8 mouse cellular contexts compared by ENCODE assay signal in the genomic region with DNA sequence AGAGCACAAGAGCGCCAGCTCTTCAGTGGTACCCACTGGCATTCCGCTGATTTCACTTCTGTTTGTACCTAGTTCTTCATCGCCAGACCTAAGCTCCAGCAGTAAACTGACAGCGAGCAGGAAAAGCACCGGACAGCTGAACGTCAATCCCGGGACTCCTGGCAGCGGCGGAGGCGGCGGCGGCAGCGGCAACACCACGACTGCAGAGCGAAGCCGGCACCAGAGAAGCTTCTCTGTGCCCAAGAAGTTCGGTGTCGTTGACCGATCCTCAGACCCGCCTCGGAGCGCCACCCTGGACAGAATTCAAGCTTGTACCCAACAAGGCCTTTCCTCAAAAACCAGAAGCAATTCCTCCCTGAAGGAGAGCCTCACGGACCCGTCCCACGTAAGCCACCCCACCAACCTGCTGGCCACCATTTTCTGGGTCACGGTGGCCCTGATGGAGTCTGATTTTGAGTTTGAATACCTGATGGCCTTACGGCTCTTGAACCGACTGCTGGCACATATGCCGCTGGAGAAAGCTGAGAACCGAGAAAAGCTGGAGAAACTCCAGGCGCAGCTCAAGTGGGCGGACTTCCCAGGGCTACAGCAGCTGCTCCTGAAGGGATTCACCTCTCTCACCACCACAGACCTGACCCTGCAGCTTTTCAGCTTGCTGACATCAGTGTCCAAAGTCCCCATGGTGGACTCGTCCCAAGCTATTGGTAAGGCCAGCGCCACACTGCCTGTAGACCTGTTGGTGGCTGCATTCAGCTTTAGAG.
A peak's percentile ranks its signal among the peaks of the same experiment; 100 is the strongest.
DNase-seq lines count a peak whose midpoint lies in the region; ATAC-seq and TF ChIP-seq lines count a peak whose summit lies in the region.

No protein-coding gene starts in this region.

- no peak overlapping the region for H3K27ac ChIP-seq in lung, postnatal 0 days (ENCODE audit: low read length)
- no peak overlapping the region; the same call in 1 of the 2 replicates for H3K27ac ChIP-seq in embryonic facial prominence, embryonic 13.5 days
- H3K27ac ChIP-seq in hindbrain, embryonic 16.5 days (ENCODE audit: low read depth, low read length): no peak overlapping the region
- H3K27ac ChIP-seq in limb, embryonic 12.5 days: no peak overlapping the region

- H3K36me3 ChIP-seq in lung, postnatal 0 days (ENCODE audit: insufficient read depth, low read length): 0 out of 2 replicates have a peak, but pooled peaks cover 13% of the 10 kb centered on the region
- H3K36me3 ChIP-seq in embryonic facial prominence, embryonic 13.5 days: peaks cover 14% of the 10 kb centered on the region
- peaks cover 46% of the 10 kb centered on the region for H3K36me3 ChIP-seq in hindbrain, embryonic 16.5 days (ENCODE audit: control insufficient read depth, insufficient read depth, low read length)
- H3K36me3 ChIP-seq in limb, embryonic 12.5 days: no peaks in the 10 kb centered on the region

- no peaks in the 10 kb centered on the region for H3K4me1 ChIP-seq in lung, postnatal 0 days (ENCODE audit: insufficient read depth, low read depth, low read length)
- peaks cover 7% of the 10 kb centered on the region; the same call in 1 of the 2 replicates for H3K4me1 ChIP-seq in embryonic facial prominence, embryonic 13.5 days
- no peaks in the 10 kb centered on the region for H3K4me1 ChIP-seq in hindbrain, embryonic 16.5 days (ENCODE audit: control insufficient read depth, insufficient read depth, low read depth, low read length)
- no peaks in the 10 kb centered on the region; the same call in 1 of the 2 replicates for H3K4me1 ChIP-seq in limb, embryonic 12.5 days (replicated peaks)

- no peak for DNase-seq in lung, postnatal 0 days (ENCODE audit: low spot score)
- DNase-seq in lung, postnatal 25 days (ENCODE audit: low spot score): no peak
- DNase-seq in right cerebral cortex, adult 2 months (ENCODE audit: low spot score in 2 of 2): peak; percentile 37 to 54
- no peak for DNase-seq in adipocyte (ENCODE audit: low spot score)

- 32% methylated on average over 34 of the region's 34 CpGs for WGBS in lung, postnatal 0 days
- WGBS in embryonic facial prominence, embryonic 13.5 days: 29% methylated on average over 34 of the region's 34 CpGs
- 27% methylated on average over 34 of the region's 34 CpGs for WGBS in hindbrain, embryonic 16.5 days
- WGBS in limb, embryonic 12.5 days: 20% methylated on average over 34 of the region's 34 CpGs

- H3K4me2 ChIP-seq in lung, postnatal 0 days (replicated peaks; ENCODE audit: low read depth, low read length): peak overlapping the region; percentile 52
- peak overlapping the region; percentile 70 for H3K4me2 ChIP-seq in embryonic facial prominence, embryonic 13.5 days
- H3K4me2 ChIP-seq in hindbrain, embryonic 16.5 days (ENCODE audit: low read length): peak overlapping the region; percentile 30
- H3K4me2 ChIP-seq in limb, embryonic 12.5 days: peak overlapping the region; percentile 66

- no peak for ATAC-seq in lung, postnatal 0 days
- ATAC-seq in embryonic facial prominence, embryonic 13.5 days (ENCODE audit: insufficient number of reproducible peaks, insufficient read depth, low FRiP score, low TSS enrichment, low read depth): no peak
- no peak for ATAC-seq in hindbrain, embryonic 16.5 days
- no peak for ATAC-seq in limb, embryonic 12.5 days (ENCODE audit: insufficient number of reproducible peaks, insufficient read depth, low FRiP score, low TSS enrichment, low read depth)
- no peak for ATAC-seq in inflammation-experienced regulatory T-cells, adult 6 months

- H3K27me3 ChIP-seq in lung, postnatal 0 days (replicated peaks; ENCODE audit: insufficient read depth, low read length): no peaks in the 10 kb centered on the region
- H3K27me3 ChIP-seq in embryonic facial prominence, embryonic 13.5 days: 0 out of 2 replicates have a peak, but pooled peaks cover 4% of the 10 kb centered on the region
- no peaks in the 10 kb centered on the region for H3K27me3 ChIP-seq in hindbrain, embryonic 16.5 days (replicated peaks; ENCODE audit: control insufficient read depth, insufficient read depth, low read length)
- no peaks in the 10 kb centered on the region; the same call in none of the 2 replicates for H3K27me3 ChIP-seq in limb, embryonic 12.5 days

- H3K9ac ChIP-seq in lung, postnatal 0 days (replicated peaks; ENCODE audit: low read depth): no peak overlapping the region
- H3K9ac ChIP-seq in embryonic facial prominence, embryonic 13.5 days: peak overlapping the region; percentile 66
- no peak overlapping the region for H3K9ac ChIP-seq in hindbrain, embryonic 16.5 days (ENCODE audit: low read depth, low read length)
- H3K9ac ChIP-seq in limb, embryonic 12.5 days (replicated peaks): peak overlapping the region; percentile 42

- peak overlapping the region; percentile 17; the same call in 1 of the 2 replicates for H3K4me3 ChIP-seq in lung, postnatal 0 days (ENCODE audit: low read depth, low read length)
- peak overlapping the region; percentile 40 for H3K4me3 ChIP-seq in embryonic facial prominence, embryonic 13.5 days
- 0 out of 2 replicates have a peak overlapping the region, but pooled peaks have one; percentile 1 for H3K4me3 ChIP-seq in hindbrain, embryonic 16.5 days (ENCODE audit: low read length)
- H3K4me3 ChIP-seq in limb, embryonic 12.5 days (replicated peaks): peak overlapping the region; percentile 35

- no peak for TF ChIP-seq CTCF in lung, postnatal 0 days (IDR thresholded peaks at IDR 0.05)

- H3K9me3 ChIP-seq in lung, postnatal 0 days (ENCODE audit: low read length): no peaks in the 10 kb centered on the region
- H3K9me3 ChIP-seq in embryonic facial prominence, embryonic 13.5 days: 0 out of 2 replicates have a peak, but pooled peaks cover 2% of the 10 kb centered on the region
- no peaks in the 10 kb centered on the region for H3K9me3 ChIP-seq in hindbrain, embryonic 16.5 days (ENCODE audit: control insufficient read depth, low read length)
- H3K9me3 ChIP-seq in limb, embryonic 12.5 days: peaks cover 9% of the 10 kb centered on the region; the same call in 1 of the 2 replicates

- TF ChIP-seq EP300 in lung, postnatal 0 days (IDR thresholded peaks at IDR 0.05): no peak

Comparison
In these comparisons a context has a peak if more than half of its experiments do, and no peak if none do; other contexts are left out.
1. DNase-seq: peak in right cerebral cortex, adult 2 months (2 of 2); none in lung, postnatal 0 days (single experiment), lung, postnatal 25 days (single experiment) and adipocyte (single experiment).
2. H3K9ac ChIP-seq: peak in embryonic facial prominence, embryonic 13.5 days (single experiment) and limb, embryonic 12.5 days (single experiment); none in lung, postnatal 0 days (single experiment) and hindbrain, embryonic 16.5 days (single experiment).
3. Peak in every context shown above with its lines, with median percentiles within 50 percentile points of each other: H3K4me2 ChIP-seq and H3K4me3 ChIP-seq.